Mouse (Mus musculus) CD4-positive, CD25-positive, alpha-beta regulatory T cell, adult 4 months (primary cell): ENCODE results near the gene Chrna5. TPM values are rescaled to one million over a fixed set of nuclear protein-coding genes. Genes with fewer than 3 reads are reported as not detected.

Experiments
- ATAC-seq: one replicate; pipeline ENCODE4 v1.8.0; 2017
- polyA plus RNA-seq, 2 experiments: library from polyadenylated mRNA; unstranded; fragments of 100-300 nt; shearing (Covaris generic); gene quantifications; one replicate each; pipeline ENCODE4 v1.2.1; 2017

Chrna5 gene
- polyA plus RNA-seq: not detected

- ATAC-seq: no peak
These were observed at the start of gene Chrna5 for GRCm38 (mm10) chr9:54980674-54981073. Gene Chrna5 (plus strand): TSS chr9:54980880.

DNA sequence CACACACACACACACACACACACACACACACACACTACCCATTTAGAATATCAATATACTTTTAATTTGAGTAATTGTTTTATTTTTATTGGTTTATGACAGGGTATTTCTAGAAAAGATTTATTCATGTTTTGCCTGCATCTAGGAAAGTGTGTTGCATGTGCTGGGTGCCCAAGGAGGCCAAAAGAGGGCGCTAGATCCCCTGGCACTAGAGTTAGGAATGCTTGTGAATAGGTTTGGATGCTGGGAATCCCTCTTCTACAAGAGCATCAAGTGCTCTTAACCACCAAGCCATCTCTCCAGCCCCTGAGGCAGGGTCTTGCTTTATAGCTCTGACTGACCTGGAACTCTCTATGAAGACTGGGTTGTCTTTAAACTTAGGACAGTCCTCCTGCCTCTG lies 48.9 kb upstream of the Chrna5 start:
- ATAC-seq: no peak

- no peak for ATAC-seq
These were observed 48.3 kb upstream of the Chrna5 start for GRCm38 (mm10) chr9:54932379-54932778.

GRCm38 (mm10) chr9:54942071-54942470 lies 38.6 kb upstream of the Chrna5 start:
- no peak for ATAC-seq

DNA sequence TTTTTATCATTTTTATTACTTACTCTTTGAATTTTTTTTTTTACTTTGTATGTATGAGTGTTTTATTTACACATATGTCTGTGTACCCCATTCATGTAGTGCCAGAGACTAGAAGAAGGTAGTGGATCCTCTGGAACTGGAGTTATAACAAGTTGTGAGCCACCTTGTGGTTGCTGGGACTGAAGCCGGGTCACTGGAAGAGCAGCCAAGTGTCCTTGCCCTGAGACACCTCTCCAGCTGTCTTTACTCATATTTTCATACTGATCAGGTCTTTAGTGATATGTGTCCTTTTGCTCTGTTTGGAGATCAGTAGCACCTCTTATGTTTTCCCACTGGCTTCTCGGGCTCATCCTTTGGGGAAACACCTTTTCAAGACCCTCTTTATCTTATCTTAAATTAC lies 36.2 kb upstream of the Chrna5 start:
- ATAC-seq: no peak

- no peak for ATAC-seq
These were observed 34.4 kb upstream of the Chrna5 start for GRCm38 (mm10) chr9:54946256-54946655.

GRCm38 (mm10) chr9:54949465-54949864 lies 31.2 kb upstream of the Chrna5 start:
- ATAC-seq: no peak

DNA sequence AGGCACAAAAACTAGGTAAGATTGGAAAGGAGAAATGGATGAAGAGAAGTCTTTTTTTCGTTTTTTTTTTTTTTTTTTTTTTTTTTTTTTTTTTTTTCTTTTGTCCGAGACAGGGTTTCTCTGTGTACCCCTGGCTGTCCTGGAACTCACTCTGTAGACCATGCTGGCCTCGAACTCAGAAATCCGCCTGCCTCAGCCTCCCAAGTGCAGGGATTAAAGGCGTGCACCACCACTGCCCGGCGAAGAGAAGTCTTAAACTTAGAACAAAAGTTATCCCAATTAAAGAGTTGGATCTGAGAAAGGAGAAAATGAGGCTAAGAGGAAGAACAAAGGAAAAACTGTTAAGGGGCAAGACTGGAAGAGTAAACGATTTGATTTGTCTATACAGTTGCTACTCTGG lies 30.5 kb upstream of the Chrna5 start:
- ATAC-seq: peak; percentile 1

- ATAC-seq: peak; percentile 99
These were observed 29.9 kb upstream of the Chrna5 start, which contains the start of the genes Psma4 and AY074887 for GRCm38 (mm10) chr9:54950575-54951321. Gene Psma4 (plus strand): TSS chr9:54950790. Gene AY074887 (minus strand): TSS chr9:54950998.

- ATAC-seq: peak; percentile 85
These were observed 19.6 kb upstream of the Chrna5 start for GRCm38 (mm10) chr9:54961059-54961458.

GRCm38 (mm10) chr9:54963669-54964068 lies 17.0 kb upstream of the Chrna5 start:
- ATAC-seq: no peak

GRCm38 (mm10) chr9:54969972-54970637 lies 10.6 kb upstream of the Chrna5 start:
- ATAC-seq: no peak

DNA sequence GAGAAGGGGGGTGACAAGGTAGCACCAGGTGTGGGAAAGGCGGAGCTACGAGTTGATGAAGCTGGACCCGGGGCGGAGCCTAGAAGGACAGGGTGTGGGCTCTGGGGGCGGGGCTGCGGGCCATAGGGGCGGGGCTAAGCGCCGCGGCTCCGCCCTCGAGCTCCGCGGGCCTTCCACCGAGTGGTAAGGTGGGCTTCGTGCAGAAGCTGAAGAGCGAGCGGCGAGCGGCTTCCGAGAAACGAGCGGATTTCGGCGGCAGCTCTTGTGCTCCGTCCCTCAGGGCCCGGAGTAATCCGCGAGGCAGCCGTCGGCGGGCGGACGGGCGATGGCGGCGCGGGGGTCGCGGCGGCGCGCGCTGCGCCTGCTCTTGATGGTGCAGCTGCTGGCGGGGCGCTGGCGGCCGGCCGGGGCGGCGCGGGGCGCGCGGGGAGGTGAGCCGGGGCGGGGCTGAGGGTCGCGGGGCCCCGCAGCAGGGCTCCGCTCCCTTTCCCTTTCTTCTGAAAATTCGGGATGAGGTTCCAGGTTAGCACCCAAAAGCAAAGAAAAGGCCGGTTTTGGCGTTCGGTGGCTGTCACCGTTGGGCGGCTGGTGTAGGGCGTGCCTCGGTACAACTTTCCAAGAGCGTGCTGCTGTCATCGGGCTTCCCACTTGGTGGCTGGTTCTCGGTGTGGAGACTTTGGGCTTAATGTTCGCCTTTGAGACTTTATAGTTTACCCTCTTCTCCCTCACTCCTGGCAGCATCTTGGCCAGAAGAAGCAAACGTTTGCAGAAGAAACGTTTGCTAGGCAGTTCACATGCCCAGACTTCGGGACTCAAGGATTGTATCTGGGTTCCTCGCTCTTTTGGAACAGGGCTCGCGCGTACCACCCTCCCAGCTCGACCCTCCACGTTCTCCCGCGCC lies 861 bp downstream of the Chrna5 start:
- no peak for ATAC-seq

DNA sequence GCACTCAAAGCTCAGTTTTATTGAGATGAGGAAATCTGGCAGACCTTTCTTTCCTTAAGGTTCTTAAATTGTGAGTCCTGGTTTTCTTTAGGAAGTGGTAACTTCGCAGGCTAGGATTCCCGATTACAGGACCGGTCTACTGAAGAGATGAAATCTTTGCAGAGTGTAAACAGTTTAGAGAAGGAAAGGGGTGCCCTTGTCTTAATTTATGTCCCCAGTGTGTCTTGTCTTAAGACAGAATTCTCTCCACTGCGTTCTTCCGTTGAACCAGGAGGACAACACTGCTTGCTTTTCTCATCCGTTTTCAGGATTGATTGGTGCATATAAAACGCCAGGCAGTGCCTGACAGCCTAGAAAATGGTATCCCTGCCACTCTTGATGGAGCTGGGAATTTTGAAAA lies 1.7 kb downstream of the Chrna5 start:
- ATAC-seq: no peak

DNA sequence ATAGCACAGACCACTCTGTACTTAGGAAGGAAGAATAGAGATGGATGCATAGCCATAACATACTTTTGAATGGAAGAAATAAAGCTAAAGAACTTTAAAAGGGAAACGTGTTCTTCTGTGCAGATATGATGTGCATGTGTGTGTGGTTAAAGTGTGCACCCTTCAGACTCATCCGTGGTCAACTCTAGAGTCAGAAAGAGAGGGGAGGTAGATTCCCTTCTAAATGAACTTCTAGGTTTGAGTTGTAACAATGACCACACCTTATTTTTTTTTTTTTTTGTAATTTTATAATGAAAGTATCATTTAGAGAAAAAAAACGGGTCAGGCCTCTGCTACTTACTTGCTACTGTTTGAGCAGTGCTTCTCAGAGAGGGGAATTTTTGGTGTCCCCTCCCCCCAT lies 9.7 kb downstream of the Chrna5 start:
- ATAC-seq: no peak

- no peak for ATAC-seq
These were observed 13.7 kb downstream of the Chrna5 start for GRCm38 (mm10) chr9:54994381-54994780.

DNA sequence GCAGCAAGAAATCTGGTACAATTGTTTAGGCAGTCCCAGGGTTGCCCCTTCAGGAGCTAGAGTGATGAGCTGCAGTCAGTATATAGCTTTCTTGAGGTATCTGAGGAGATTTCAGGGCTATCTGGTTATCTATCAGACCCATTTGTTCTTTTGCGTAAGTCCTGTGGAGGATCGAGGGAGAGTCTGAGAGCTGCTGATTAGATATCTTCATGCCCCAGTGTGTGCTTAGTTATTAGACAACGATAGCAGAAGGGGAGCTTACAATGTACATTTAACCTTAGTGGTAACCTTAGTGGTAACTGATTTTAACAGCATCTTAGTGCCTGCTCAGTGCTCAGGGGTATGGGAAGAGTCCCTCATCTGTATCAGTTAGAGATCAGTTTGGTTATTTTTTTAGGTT lies 15.0 kb downstream of the Chrna5 start:
- ATAC-seq: no peak

- ATAC-seq: no peak
These were observed 22.9 kb downstream of the Chrna5 start for GRCm38 (mm10) chr9:55003609-55004008.

- no peak for ATAC-seq
These were observed 29.0 kb downstream of the Chrna5 start for GRCm38 (mm10) chr9:55009692-55010091.

GRCm38 (mm10) chr9:55010588-55011350 lies 30.1 kb downstream of the Chrna5 start:
- ATAC-seq: no peak

DNA sequence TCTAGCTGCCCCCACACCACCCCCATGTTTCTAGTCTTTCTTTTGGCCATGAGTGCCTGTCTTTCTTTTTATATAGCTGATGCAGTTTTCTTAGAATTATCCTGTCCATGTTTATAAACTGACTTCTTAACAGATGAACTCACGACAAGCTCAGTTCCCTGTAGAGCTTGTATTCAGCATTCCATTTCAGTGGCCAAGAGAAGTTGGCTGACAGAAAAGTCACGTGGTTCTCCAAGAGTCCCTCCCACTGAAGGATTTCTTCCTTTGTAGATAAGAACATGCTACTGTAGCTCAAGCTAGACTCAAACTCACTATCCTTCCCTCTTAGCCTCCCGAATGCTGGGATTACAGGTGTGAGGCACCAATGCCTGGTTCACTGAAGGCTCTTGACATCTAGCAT lies 36.2 kb downstream of the Chrna5 start:
- no peak for ATAC-seq

- ATAC-seq: no peak
These were observed 42.6 kb downstream of the Chrna5 start for GRCm38 (mm10) chr9:55023326-55023725.
